Mouse (Mus musculus) embryonic facial prominence, embryonic 11.5 days (tissue): ENCODE data around the gene Irf3. TPM values are rescaled to one million over a fixed set of nuclear protein-coding genes. Genes with fewer than 3 reads are reported as not detected.

Experiments used
- ATAC-seq: fragments of 200-750 bp; cut with Nextera tagmentation; replicated peaks from 2 replicates; pipeline ENCODE4 v1.8.0; 2017; ENCODE audit warnings: low read depth; ENCODE audit not compliant: insufficient number of reproducible peaks, low FRiP score, low TSS enrichment
- DNase-seq: peaks from one replicate; pipeline ENCODE4 v3.0.0-alpha.2; 2015; ENCODE audit warnings: low spot score
- H3K27ac ChIP-seq: fragments of 300-500 bp; sonication (generic); replicated peaks from 2 replicates; pipeline ENCODE4 v1.5.1; 2014; ENCODE audit warnings: mild to moderate bottlenecking, low read depth, low read length, control low read depth
- H3K27me3 ChIP-seq: fragments of 300-500 bp; sonication (generic); 2 replicates; pipeline ENCODE4 v1.6.1; 2014; ENCODE audit warnings: mild to moderate bottlenecking, low read length, moderate library complexity, mixed read lengths; ENCODE audit not compliant: control insufficient read depth, insufficient read depth
- H3K36me3 ChIP-seq: fragments of 300-500 bp; sonication (generic); replicated peaks from 2 replicates; pipeline ENCODE4 v1.6.1; 2014; ENCODE audit warnings: low read depth, mild to moderate bottlenecking, low read length, moderate library complexity, mixed read lengths; ENCODE audit not compliant: control insufficient read depth, insufficient read depth
- H3K4me1 ChIP-seq: fragments of 300-500 bp; sonication (generic); 2 replicates; pipeline ENCODE4 v1.6.1; 2014; ENCODE audit warnings: low read length, mixed read lengths; ENCODE audit not compliant: control insufficient read depth, insufficient read depth
- H3K4me2 ChIP-seq: fragments of 300-500 bp; sonication (generic); 2 replicates; pipeline ENCODE4 v1.6.1; 2014; ENCODE audit warnings: low read depth, mild to moderate bottlenecking, control low read depth, low read length, moderate library complexity
- H3K4me3 ChIP-seq: fragments of 300-500 bp; sonication (generic); 2 replicates; pipeline ENCODE4 v1.5.1; 2014; ENCODE audit warnings: low read depth, low read length, control low read depth
- H3K9ac ChIP-seq: fragments of 300-500 bp; sonication (generic); replicated peaks from 2 replicates; pipeline ENCODE4 v1.6.1; 2014; ENCODE audit warnings: mild to moderate bottlenecking, control low read depth, low read length
- H3K9me3 ChIP-seq: fragments of 300-500 bp; sonication (generic); replicated peaks from 2 replicates; pipeline ENCODE4 v1.6.1; 2016; ENCODE audit warnings: mild to moderate bottlenecking, low read length, inconsistent platforms, mixed read lengths; ENCODE audit not compliant: control insufficient read depth
- WGBS: fragments of 180-500 bp; shearing (Covaris S2); extraction: QIAGEN DNeasy Blood & Tissue Kit; methylation state at CpG from one replicate; pipeline ENCODE4 v1.1.7; 2014; 5-methylcytosine and 5-hydroxymethylcytosine counted together
- polyA plus RNA-seq: library from polyadenylated mRNA; unstranded; fragments of >200 nt; fragmentation: Nextera tagmentation; extraction: Ambion mirVana; gene quantifications from 2 replicates; pipeline ENCODE4 v1.2.1, GENCODE M21; 2014

Gene Irf3
- 62.4 and 71.9 TPM in 2 replicates for polyA plus RNA-seq

DNA sequence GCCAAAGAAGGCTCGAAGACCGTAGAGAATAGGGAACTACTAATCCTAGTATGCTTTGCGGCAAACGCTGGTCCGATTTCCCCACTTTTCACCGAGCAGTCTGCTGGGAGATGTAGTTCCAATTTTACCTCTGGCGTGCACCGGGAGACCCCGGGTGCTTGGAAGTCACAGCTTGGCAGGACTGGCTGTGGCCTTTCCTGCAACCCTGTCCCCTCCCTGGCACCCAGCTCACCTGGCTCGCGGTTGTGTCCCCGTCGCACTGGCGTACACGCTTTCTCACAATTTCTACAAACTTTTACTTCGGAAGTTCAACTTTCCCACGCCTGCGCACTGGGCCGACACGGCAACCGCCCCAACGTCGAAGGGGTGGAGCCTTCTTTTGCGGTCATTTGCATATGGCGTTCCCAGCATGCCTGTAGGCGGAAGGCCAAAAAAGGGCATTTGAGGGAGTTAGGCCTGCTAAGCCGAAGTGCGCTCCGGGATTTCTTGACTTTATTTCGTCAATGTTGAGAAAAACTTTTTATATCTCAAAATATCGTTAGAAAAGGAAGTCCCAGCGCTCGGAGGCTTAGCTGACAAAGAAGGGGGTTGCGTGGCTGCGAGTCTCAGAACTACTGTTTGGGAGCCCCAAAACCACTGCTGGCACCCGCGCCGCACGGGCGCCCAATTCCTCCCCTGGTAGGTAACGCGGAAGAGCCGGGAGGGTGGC is at the start of gene Irf3:
Irf3 (plus strand) TSS at position 418 of the 709 bp plus-strand sequence.
- DNase-seq = peak; percentile 98
- H3K4me2 ChIP-seq = peak within 1 kb of the TSS; percentile 84
- H3K9me3 ChIP-seq = no peaks in the 10 kb centered on the region
- H3K27me3 ChIP-seq = no peaks in the 10 kb centered on the region
- peak; percentile 78 for ATAC-seq
- 0 out of 2 replicates have a peak within 1 kb of the TSS, but pooled peaks have one; percentile 43 for H3K27ac ChIP-seq
- H3K36me3 ChIP-seq = peaks cover 18% of the 10 kb centered on the region
- peak within 1 kb of the TSS; percentile 60 for H3K4me3 ChIP-seq
- under 1% methylated on average over 43 of the region's 43 CpGs for WGBS
- peak within 1 kb of the TSS; percentile 84 for H3K9ac ChIP-seq
- H3K4me1 ChIP-seq = no peaks in the 10 kb centered on the region; the same call in 1 of the 2 replicates

DNA sequence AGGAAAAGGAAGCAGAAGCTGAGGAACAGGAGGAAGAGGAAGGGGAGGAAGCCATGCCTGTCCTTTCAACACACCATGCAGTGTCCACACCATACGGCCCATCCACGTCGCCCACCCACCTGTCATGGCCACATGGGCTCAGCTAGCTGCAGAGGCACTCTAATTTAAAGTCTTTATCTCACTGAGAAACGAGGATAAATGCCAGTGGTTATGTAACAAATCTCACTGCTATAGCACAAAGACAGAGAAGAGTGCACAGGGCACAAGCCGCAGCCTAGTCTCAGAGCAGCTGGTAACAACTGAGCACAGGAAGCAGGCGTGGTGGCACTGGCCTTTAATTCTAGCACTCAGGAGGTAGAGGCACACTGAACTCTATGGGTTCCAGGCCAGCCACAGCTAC is 47.5 kb upstream of the Irf3 start:
- ATAC-seq (no peak), DNase-seq (no peak)
- H3K9ac ChIP-seq = no peak overlapping the region
- H3K4me3 ChIP-seq = no peak overlapping the region
- no peaks in the 10 kb centered on the region for H3K9me3 ChIP-seq
- H3K36me3 ChIP-seq = no peaks in the 10 kb centered on the region
- peaks cover 15% of the 10 kb centered on the region for H3K27me3 ChIP-seq
- H3K4me1 ChIP-seq = peaks cover 6% of the 10 kb centered on the region; the same call in 1 of the 2 replicates
- no peak overlapping the region for H3K4me2 ChIP-seq
- 78% methylated on average over 6 of the region's 6 CpGs for WGBS
- no peak overlapping the region for H3K27ac ChIP-seq

DNA sequence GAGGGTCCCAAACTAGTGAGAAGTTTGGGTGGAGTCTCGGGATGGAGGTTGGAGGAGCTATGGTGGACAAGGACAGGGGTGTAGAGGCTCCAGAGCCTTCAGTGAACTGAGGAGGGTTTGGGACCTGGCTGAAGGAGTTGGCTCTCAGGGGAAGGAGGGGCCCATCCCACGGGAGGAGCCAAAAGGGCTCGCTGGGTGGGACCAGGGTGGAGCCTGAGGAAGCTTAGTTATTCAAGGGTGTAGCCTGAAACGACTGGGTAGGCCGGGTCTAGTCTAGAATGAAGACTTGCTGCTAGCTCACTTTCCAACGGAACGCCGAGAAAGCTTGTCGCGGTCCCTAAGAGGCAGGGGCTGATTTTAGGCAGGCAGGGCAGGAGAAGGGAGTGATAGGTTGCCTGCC is 45.5 kb upstream of the Irf3 start:
- DNase-seq (peak; percentile 66), ATAC-seq (0 out of 2 replicates have a peak, but pooled peaks have one; percentile 20)
- peaks cover 15% of the 10 kb centered on the region for H3K27me3 ChIP-seq
- H3K36me3 ChIP-seq = no peaks in the 10 kb centered on the region
- H3K4me2 ChIP-seq = peak overlapping the region; percentile 79
- no peak overlapping the region for H3K27ac ChIP-seq
- peaks cover 6% of the 10 kb centered on the region; the same call in 1 of the 2 replicates for H3K4me1 ChIP-seq
- 2% methylated on average over 10 of the region's 10 CpGs for WGBS
- no peaks in the 10 kb centered on the region for H3K9me3 ChIP-seq
- H3K4me3 ChIP-seq = peak overlapping the region; percentile 44
- H3K9ac ChIP-seq = peak overlapping the region; percentile 60

DNA sequence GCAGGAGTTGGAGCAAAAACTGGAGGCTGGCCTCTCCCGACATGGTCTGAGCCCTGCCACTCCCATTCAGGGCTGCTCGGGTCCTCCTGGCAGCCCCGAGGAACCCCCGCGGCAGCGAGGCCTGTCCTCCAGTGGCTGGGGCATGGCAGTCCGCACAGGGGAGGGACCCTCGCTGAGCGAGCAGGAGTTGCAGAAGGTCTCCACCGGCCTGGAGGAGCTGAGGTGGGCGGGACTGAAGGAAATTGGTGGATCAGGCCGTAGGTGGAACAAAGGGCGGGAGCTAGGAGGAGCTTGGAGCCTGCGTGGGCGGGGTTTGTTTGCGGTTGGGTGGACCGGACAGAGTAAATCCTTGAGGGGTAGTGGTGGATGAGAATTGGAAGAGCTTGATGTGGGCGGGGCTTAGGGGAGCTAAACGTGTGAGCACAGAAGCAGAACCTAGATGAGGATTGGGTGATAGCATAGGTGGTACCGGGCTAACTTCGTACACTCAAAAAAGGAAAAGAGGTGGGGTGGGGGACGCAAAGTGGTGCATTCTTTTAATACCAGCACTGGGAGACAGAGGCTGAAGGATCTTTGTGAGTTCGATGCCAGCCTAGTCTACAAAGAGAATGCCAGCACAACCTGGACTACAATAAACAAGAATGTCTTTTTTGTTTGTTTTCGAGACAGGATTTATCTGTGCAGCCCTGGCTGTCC is 44.7 kb upstream of the Irf3 start:
- Histone ChIP-seq H3K27me3 (peaks cover 15% of the 10 kb centered on the region), H3K4me2 (peak overlapping the region; percentile 79), H3K36me3 (no peaks in the 10 kb centered on the region), H3K4me1 (peaks cover 6% of the 10 kb centered on the region; the same call in 1 of the 2 replicates), H3K9me3 (no peaks in the 10 kb centered on the region), H3K4me3 (peak overlapping the region; percentile 44), H3K9ac (peak overlapping the region; percentile 60), H3K27ac (no peak overlapping the region)
- ATAC-seq = peak; percentile 83
- DNase-seq = peak; percentile 95
- 6% methylated on average over 24 of the region's 24 CpGs for whole genome bisulfite sequencing

DNA sequence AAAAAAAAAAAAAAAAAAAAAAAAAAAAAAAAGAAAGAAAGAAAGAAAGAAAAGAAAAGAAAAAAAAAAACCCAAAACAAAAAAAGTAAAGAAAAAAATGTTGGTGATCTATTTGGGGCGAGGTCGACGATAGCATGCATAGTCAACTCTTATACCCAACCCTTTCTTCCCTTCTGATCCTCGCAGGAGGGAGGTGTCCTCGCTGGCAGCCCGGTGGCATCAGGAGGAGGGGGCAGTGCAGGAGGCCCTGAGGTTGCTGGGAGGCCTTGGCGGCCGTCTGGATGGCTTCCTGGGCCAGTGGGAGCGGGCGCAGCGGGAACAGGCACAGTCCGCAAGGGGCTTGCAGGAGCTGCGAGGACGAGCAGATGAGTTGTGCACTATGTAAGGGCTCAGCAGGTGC is 43.9 kb upstream of the Irf3 start:
- ATAC-seq (no peak), DNase-seq (no peak)
- Histone ChIP-seq H3K36me3 (no peaks in the 10 kb centered on the region), H3K4me1 (peaks cover 6% of the 10 kb centered on the region; the same call in 1 of the 2 replicates), H3K4me2 (no peak overlapping the region), H3K27ac (no peak overlapping the region), H3K4me3 (no peak overlapping the region), H3K27me3 (peaks cover 15% of the 10 kb centered on the region), H3K9ac (no peak overlapping the region), H3K9me3 (no peaks in the 10 kb centered on the region)
- 51% methylated on average over 14 of the region's 14 CpGs for WGBS

DNA sequence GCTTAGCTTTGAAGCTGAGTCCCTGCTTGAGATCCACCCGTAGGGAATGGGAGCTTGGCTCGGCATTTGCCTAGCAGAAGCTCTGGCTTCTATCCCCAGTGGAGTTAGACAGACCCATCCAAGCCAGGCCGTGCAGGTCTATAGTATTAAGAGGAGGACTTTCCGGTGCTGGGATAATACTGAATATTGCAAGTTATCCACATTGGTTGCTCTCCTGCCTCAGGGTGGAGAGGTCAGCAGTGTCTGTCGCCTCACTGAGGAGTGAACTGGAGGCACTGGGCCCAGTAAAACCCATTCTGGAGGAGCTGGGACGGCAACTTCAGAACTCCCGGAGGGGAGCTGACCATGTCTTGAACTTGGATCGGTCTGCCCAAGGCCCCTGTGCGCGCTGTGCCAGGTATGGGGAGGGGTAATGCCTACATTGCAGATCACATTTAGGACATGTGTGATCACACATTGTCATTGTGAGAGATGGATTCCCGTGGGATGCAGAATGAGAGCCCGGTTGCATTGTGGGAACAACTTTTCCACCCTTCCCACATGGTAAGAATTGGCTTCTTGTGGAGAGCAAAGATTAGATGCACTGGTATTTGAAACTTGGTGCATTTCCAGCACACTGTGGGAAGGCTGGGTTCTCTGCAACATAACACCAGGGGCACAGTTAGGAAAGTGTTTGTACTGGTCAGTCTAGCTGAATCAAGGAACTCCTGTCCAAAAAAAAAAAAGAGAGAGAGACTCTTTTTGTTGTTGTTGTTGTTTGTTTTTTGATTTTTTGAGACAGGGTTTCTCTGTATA is 43.2 kb upstream of the Irf3 start:
- H3K27ac ChIP-seq = no peak overlapping the region
- no peak for ATAC-seq
- 81% methylated on average over 12 of the region's 12 CpGs for WGBS
- no peak overlapping the region for H3K4me2 ChIP-seq
- peaks cover 6% of the 10 kb centered on the region; the same call in 1 of the 2 replicates for H3K4me1 ChIP-seq
- peaks cover 15% of the 10 kb centered on the region for H3K27me3 ChIP-seq
- H3K9me3 ChIP-seq = no peaks in the 10 kb centered on the region
- no peaks in the 10 kb centered on the region for H3K36me3 ChIP-seq
- H3K4me3 ChIP-seq = no peak overlapping the region
- H3K9ac ChIP-seq = no peak overlapping the region
- DNase-seq = no peak

DNA sequence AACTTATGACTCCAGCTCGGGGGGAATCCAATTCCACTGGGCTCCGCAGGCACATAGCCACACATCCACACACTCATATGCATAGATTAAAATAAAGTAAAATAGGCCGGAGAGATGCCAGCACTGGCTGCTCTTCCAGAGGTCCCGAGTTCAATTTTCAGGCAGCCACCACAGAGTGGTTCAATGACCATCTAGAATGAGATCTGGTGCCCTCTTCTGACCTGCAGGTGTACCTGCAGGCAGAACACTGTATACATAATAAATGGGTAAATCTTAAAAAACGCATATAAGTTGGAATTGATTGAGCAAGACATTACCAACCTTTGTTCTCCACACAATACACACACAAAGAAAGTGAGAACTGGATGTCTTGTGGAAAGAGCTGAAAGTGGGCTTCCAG is 41.8 kb upstream of the Irf3 start:
- no peak for ATAC-seq
- WGBS = 53% methylated on average over 5 of the region's 5 CpGs
- H3K4me2 ChIP-seq = no peak overlapping the region
- peaks cover 8% of the 10 kb centered on the region for H3K27me3 ChIP-seq
- peak; percentile 56 for DNase-seq
- no peaks in the 10 kb centered on the region for H3K9me3 ChIP-seq
- no peak overlapping the region for H3K27ac ChIP-seq
- no peaks in the 10 kb centered on the region for H3K36me3 ChIP-seq
- no peak overlapping the region for H3K4me3 ChIP-seq
- H3K9ac ChIP-seq = no peak overlapping the region
- H3K4me1 ChIP-seq = peaks cover 6% of the 10 kb centered on the region; the same call in 1 of the 2 replicates
